Mouse (Mus musculus) monocyte, adult 2 months (primary cell): ENCODE measurements around the gene Zup1.
A peak's percentile ranks its signal among the peaks of the same experiment; 100 is the strongest.
"Not testable (repeated sequence)": the region's sequence is repeated elsewhere in the genome, so short reads cannot be mapped to it uniquely, and the experiment has no call there.

Source experiments
- DNase-seq, 2 experiments: peaks; one replicate each; pipeline ENCODE4 v3.0.0; 2022; ENCODE audit warnings: low spot score in 2 of 2, low read depth in 1 of 2

Gene Zup1

DNA sequence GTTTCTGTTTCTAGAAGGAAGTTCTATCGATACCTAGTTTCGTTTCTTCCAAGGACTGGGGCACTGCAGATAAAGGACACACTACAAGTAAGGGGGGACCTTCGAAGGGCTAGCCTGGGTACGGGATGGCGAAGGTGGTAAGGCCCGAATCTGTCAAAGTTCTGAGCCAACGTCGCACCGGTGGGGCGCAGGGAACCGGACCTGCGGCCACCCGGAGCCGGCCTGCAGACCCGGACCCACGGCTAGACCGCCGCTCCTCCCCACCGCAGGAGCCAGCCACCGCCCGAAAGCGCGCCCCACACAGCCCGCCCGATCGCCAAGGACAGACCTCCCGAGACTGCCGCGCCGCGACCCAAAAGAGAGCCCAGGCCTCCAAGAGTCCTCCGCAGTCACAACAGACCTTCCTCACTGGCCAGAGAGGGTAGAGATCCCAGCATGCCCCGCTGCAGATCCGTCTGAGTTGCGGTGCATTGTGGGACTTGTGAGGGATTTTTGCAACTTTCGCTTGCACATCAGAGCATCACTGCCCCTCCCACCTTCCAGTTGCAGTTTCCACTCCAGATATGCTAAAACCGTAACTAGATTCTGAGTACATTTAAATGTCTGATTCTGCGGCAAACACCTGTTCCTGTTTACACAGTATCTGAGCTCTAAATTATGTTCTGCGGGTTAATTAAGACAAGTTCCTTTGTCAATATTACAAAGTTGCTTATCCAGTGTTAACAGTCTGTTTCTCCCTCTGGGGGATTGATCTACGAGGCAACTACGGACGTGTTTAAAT lies at the start of gene Zup1:
Gene Zup1 (minus strand): TSS at position 467 of the 781 bp plus-strand sequence.
- DNase-seq, result peak; percentile 70 to 73

DNA sequence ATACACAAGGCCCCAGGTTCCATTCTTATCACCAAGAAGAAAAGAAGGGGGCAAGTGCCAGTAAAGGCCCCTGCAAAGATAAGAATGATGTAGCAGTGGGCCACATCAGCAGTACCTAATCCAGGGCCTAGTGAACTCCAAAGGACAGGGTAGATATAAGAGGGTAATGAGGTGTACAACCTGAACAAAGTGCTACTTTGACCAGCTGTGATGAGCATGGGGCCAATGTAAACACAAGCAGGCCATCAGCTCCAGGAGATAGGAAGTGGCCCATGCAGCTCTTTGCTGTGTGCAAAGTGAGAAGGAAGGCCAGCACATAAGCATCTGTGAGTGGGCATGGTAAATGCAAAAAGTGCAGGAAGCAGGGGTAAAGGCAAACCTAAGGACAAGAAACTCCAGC lies 47.3 kb upstream of the Zup1 start:
- no peak for DNase-seq

DNA sequence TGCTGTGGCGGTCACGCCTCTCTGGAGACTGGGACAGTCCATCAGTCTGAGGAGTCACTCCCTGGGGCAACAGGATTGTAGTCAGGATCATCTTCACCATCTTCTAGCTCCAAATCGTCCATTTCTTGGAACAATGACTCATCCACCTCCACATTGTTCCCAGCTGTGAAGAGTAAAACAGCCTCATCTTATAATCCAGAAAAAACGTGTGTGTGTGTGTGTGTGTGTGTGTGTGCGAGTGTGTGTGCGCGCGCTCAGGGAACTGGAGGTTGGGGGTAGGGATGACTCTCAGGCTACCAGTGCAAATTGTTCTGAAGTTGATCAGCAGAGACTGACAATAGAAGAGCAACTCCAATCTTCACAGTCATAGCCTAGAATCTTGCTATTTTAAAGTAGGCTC lies 45.6 kb upstream of the Zup1 start:
- not testable (repeated sequence) for DNase-seq

DNA sequence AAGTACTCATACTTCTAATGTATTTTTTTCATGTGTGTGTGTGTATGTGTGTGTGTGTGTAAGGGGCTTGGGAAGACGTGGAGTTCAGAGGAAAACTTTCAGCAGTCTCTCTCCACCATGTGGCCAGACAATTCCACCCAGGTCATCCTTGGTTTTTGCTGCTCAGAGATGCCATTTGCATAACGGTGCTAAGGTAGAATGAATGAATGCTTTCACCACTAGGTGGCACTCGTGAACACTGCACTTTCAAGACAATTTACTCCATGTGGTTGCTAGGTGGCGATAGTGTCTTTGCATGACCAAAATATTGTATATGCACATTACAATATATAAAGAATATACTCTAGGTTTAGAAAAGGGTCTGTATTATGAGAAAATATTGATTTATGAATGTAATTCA lies 35.7 kb upstream of the Zup1 start:
- peak; percentile 6 to 28 for DNase-seq

DNA sequence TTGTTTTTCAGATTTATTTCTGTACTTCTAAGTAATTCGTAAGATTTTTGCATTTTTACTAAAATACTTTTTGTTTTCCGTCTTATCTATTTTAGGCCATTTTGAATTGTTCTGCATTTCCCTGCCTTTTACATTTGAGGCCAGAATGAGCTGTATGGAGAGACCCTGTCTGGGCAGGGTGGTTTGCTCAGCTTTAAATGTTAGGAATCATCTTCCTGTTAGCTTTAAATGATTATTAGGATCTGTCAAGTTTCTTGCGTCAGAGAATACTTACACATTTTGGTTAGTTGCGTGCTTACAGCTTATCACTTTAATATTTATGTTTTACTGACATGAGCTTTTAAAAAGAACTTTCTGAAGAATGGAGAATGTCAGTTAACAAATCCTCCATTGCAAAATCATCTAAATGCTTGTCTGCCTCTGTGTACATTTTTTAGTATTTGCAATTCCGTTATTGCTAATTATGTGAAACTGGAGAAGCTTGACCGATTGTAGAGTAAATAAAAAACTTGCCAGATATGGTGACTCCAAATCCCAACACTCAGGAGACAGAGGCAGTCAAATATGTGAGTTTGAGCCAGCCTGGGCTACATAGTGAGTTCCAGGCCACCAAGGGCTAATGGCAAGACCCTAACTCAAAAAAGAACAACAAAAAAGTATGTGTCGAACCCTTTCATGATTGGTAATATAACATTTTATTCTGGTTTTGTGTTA lies 23.9 kb upstream of the Zup1 start:
- no peak for DNase-seq

DNA sequence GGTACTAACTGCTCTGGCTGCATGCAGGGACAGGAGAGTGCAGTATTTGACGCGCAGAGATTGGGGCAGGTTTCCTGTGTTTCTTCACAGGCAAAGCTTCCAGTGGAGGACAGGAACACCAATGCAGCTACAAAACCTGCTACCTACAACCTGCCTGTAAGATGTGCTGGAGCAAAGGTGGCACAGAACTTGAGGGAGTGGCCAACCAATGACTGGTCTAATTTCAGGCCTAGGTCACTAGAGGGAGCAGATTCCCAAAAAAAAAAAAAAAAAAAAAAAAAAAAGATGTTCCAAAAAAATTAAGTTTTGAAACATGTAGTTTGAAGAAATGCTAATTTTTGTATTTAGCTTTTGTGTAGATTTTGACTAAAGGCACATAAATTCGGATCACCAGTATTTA lies 1.4 kb upstream of the Zup1 start:
- DNase-seq, result no peak

DNA sequence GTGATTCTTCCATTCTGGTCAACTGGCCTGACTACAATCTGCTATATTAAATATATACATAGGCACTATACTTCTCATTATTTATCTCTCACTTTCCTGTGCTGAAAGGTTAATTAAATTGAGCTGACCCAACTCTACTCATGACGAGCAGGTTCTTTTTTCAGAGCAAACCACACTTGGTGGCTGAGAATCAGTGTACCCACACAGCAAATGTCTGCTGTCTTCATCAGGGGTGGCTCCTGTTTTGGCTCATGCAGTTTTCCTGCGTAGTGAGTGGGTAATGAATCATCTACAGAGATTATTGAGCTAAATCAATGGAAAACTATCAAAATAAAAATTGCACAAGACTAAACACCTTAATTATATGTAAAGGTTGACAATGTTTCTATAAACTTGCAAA lies 4.7 kb downstream of the Zup1 start:
- no peak for DNase-seq

DNA sequence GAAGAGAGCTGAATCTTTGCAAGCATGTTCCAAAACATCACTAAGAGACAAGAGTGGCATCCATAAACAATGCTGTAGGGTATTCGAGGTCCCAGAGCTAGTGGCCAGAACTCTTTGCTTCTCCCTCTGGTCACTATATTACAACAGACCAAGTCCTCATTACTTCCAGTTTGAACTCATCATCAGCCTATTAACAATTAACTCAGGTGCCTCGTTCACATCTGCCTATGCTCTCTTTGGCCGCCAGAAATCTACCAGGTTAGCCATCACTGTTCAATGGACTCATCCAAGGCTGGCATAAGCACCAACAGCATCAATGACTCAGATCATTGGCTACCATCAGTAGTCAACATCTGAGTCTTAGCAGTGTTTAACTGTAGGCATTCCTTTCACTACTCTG lies 5.7 kb downstream of the Zup1 start:
- no peak for DNase-seq

DNA sequence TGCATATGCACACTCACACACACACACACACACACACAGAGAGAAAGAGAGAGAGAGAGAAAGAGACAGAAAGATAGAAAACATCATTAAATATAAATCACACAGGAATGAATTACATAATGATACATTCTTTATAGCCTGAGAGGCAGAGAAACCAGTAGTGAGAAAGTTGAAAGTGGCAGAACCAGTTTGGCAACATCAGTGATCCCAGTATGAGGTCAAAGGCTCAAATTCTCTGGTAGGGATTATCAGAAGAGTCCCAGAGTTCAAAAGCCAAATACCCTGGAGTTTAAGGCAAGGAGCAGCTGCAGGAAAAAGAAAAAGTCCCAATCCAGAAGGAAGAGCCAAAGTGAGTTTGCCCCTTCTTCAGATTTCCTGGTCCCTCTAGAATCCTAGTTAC lies 10.4 kb downstream of the Zup1 start:
- no peak for DNase-seq

DNA sequence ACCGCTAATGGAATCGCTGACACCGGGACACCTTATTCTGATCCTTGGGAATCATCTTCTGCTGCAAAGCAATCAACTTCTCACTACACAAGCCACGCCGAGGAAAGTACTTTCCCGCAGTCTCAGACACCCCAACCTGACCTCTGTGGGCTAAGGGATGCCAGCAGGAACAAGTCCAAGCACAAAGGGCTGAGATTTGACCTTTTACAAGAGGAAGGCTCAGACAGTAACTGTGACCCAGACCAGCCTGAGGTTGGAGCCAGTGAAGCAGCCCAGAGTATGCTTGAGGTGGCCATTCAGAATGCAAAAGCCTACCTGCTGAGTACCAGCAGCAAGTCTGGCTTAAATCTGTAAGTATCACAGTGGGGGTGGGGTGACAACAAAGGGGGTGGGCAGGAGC lies 45.6 kb downstream of the Zup1 start:
- no peak for DNase-seq

DNA sequence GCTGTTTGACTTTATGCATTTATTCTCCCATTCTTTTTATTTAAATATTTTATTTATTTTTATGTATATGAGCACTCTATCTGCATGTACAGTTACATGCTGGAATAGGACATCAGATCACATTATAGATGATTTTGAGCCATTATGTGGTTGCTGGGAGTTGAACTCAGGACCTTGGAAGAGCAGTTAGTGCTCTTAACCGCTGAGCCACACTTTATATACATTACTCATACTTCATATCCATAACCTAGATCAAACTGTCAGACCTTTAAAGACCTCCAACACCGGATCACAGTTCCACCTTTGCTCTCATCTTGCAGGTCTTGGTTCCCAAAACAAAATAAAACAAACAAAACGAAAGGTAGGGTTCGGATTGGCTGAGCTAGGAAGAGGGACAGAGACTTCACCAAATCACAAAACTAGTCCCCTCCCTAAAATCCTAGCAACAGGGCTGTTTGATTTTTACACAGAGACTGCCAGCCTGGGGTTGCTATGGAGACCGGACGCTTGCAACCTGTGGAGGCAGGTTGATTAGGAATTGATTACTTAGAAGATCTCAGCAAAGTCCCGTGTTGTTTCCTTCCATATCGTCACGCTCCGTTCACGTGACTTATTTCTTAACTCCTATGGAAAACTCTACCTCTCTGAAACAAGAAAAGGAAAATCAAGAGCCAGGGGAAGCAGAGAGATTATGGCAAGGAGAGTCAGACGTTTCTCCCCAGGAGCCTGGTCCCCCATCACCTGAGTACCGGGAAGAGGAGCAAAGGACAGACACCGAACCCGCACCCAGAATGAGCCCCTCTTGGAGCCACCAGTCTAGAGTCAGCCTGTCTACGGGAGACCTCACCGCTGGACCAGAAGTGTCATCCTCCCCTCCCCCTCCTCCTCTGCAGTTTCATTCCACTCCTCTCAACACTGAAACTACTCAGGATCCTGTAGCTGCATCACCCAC lies 46.3 kb downstream of the Zup1 start, which contains the start of gene Rsph4a:
Gene Rsph4a (plus strand): TSS at position 582 of the 952 bp plus-strand sequence.
- no peak for DNase-seq

DNA sequence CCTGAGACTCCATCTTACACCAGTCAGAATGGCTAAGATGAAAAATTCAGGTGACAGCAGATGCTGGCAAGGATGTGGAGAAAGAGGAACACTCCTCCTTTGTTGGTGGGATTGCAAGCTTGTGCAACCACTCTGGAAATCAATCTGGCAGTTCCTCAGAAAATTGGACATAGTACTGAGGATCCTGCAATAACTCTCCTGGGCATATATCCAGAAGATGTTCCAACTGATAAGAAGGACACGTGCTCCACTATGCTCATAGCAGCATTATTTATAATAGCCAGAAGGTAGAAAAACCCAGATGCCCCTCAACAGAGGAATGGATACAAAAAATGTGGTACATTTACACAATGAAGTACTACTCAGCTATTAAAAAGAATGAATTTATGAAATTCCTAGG lies 49.5 kb downstream of the Zup1 start:
- not testable (repeated sequence) for DNase-seq

DNA sequence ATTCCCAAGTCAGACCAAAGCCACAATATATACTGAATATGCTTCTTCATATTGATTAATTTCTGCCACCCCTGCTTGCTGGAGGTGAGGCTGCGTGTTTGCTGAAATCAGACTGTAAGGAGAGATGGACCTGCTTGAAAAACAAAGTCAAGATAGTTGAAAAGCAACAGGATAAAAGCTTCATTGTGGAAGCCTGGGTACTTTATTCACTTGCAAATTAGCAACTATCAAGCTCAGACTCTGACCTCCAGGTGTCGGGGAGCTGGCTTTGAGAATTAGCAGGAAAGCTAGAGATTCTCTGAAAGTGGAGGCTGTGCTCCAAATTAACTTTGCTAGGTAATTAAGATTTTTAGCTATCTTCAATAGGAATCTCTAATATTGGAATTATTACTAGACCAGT lies 68.7 kb downstream of the Zup1 start:
- not testable (repeated sequence) for DNase-seq

DNA sequence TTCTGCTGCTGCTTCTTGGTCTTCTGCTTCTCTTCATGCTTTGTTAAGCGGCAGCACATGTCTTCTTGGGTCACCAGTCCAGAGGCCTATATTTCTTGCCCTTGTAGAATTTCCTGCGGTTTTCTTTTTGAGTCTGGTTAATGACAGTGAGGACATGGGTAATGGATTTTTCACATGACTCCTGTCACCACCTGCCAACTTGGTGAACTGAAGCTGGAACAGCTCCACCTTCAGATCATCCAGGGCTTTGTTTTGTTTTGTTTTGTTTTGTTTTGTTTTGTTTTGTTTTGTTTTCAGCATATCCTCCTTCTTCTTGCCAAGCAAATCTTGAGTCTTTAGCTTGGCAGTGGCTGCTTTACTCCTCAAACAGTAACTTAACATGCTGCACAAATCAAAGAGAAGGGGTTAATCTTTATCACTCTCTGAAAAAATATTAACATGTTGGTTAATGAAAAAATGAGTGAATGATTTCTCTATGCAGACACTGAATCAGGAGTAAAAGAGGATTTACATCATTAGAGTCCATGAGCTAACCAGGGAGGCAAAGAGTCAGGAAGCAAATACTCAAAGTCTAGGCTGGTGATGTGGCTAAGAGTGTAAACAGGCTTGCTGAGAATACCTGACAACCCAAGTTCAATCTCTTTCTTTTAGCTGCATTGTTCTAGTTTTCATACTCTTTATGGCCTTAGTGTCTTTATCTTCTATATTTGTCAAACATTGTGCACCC lies 78.2 kb downstream of the Zup1 start:
- DNase-seq, result no peak

DNA sequence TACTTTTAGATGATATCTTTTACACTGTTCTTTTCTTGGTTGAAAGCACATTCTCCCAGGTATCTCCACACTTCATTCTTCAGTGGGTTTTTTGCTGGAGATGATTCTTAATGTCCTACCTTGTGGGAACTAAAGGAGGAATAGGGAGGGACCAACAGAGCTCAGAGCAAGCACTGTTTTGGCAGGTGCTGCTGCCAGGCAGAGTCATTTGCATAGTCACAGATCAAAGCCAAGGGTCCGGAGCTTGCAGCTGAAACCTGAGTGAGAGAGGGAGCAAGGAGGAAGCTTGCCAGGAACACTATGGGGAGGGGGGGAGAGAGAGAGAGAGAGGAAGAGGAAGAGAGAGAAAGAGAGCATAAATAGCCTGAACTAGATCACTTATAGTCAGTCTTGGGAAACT lies 80.6 kb downstream of the Zup1 start:
- DNase-seq, result no peak
